Mouse (Mus musculus): ENCODE data around the gene Slc30a6.

Gene Slc30a6

GRCm38 (mm10) chr17:74395383-74396065, at the start of gene Slc30a6:
TSS of gene Slc30a6 (plus strand) at chr17:74395608.
- DNase-seq (ENCODE audit: low spot score in 2 of 2) = peak; percentile 95 to 97

- DNase-seq (ENCODE audit: low spot score in 2 of 2) = no peak
These were observed 31.8 kb upstream of the Slc30a6 start for GRCm38 (mm10) chr17:74363592-74363991.

- DNase-seq (ENCODE audit: low spot score in 2 of 2) = no peak
These were observed 18.5 kb upstream of the Slc30a6 start for GRCm38 (mm10) chr17:74376916-74377315.

- DNase-seq (ENCODE audit: low spot score in 2 of 2) = no peak
These were observed 8.8 kb upstream of the Slc30a6 start for GRCm38 (mm10) chr17:74386657-74387056.

GRCm38 (mm10) chr17:74389847-74390246, 5.6 kb upstream of the Slc30a6 start:
- no peak for DNase-seq (ENCODE audit: low spot score in 2 of 2)

- DNase-seq (ENCODE audit: low spot score in 2 of 2) = no peak
These were observed 1.0 kb upstream of the Slc30a6 start for GRCm38 (mm10) chr17:74394381-74394780.

- DNase-seq (ENCODE audit: low spot score in 2 of 2) = no peak
These were observed 553 bp upstream of the Slc30a6 start for GRCm38 (mm10) chr17:74394855-74395254.

GRCm38 (mm10) chr17:74396766-74397165, 1.4 kb downstream of the Slc30a6 start:
- no peak for DNase-seq (ENCODE audit: low spot score in 2 of 2)

GRCm38 (mm10) chr17:74397173-74397572, 1.8 kb downstream of the Slc30a6 start:
- no peak for DNase-seq (ENCODE audit: low spot score in 2 of 2)

- no peak for DNase-seq (ENCODE audit: low spot score in 2 of 2)
These were observed 7.2 kb downstream of the Slc30a6 start for GRCm38 (mm10) chr17:74402486-74403222.

- DNase-seq (ENCODE audit: low spot score in 2 of 2) = no peak
These were observed 11.1 kb downstream of the Slc30a6 start for GRCm38 (mm10) chr17:74406487-74406886.

GRCm38 (mm10) chr17:74409722-74410121, 14.3 kb downstream of the Slc30a6 start:
- no peak for DNase-seq (ENCODE audit: low spot score in 2 of 2)

GRCm38 (mm10) chr17:74413324-74413723, 17.9 kb downstream of the Slc30a6 start:
- DNase-seq (ENCODE audit: low spot score in 2 of 2) = no peak

GRCm38 (mm10) chr17:74414671-74415070, 19.3 kb downstream of the Slc30a6 start:
- no peak for DNase-seq (ENCODE audit: low spot score in 2 of 2)

- peak; percentile 22 to 32 for DNase-seq (ENCODE audit: low spot score in 2 of 2)
These were observed 21.5 kb downstream of the Slc30a6 start for GRCm38 (mm10) chr17:74416841-74417360.

GRCm38 (mm10) chr17:74418171-74418570, 22.8 kb downstream of the Slc30a6 start:
- no peak for DNase-seq (ENCODE audit: low spot score in 2 of 2)

- no peak for DNase-seq (ENCODE audit: low spot score in 2 of 2)
These were observed 25.2 kb downstream of the Slc30a6 start for GRCm38 (mm10) chr17:74420656-74421055.

- no peak for DNase-seq (ENCODE audit: low spot score in 2 of 2)
These were observed 29.1 kb downstream of the Slc30a6 start for GRCm38 (mm10) chr17:74424401-74425005.

GRCm38 (mm10) chr17:74430074-74430473, 34.7 kb downstream of the Slc30a6 start:
- no peak for DNase-seq (ENCODE audit: low spot score in 2 of 2)

GRCm38 (mm10) chr17:74431481-74431880, 36.1 kb downstream of the Slc30a6 start:
- DNase-seq (ENCODE audit: low spot score in 2 of 2) = no peak

- DNase-seq (ENCODE audit: low spot score in 2 of 2) = no peak
These were observed 37.2 kb downstream of the Slc30a6 start for GRCm38 (mm10) chr17:74432631-74433030.

- DNase-seq (ENCODE audit: low spot score in 2 of 2) = no peak
These were observed 42.4 kb downstream of the Slc30a6 start for GRCm38 (mm10) chr17:74437762-74438161.

All from spleen, postnatal 36 days (tissue).